Mouse (Mus musculus): ENCODE results near the gene Ddx19b. TPM values are rescaled to one million over a fixed set of nuclear protein-coding genes. Genes with fewer than 3 reads are reported as not detected.
"Not testable (repeated sequence)": the region's sequence is repeated elsewhere in the genome, so short reads cannot be mapped to it uniquely, and the experiment has no call there.

Ddx19b gene
- polyA plus RNA-seq, 1 experiment from 2014 or later: 6.0 TPM

DNA sequence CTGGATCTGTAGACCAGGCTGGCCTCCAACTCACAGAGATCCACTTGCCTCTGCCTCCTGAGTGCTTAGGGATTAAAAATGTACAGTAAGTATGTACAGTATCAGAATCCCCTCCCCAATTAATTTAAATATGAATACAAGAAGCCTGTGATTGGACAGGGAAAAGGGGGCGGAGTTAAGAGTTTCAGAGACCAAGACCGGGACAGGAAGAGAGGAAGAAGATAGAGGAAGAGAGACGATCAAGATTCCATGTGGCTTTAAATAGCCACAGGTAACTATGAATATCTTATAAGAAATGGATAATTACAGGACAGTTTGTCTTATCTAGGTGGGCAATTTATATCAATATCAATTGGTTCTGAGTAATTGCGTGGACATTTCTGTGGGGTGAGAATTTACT is 2.0 kb downstream of the Ddx19b start:
- Histone ChIP-seq H3K27ac (ENCODE audit: low read depth, low read length) (no peak overlapping the region), H3K4me2 (replicated peaks; ENCODE audit: low read depth, low read length) (no peak overlapping the region), H3K36me3 (ENCODE audit: control insufficient read depth, insufficient read depth, low read length) (no peaks in the 10 kb centered on the region), H3K27me3 (ENCODE audit: control insufficient read depth, insufficient read depth, low read length) (no peaks in the 10 kb centered on the region), H3K9me3 (ENCODE audit: control insufficient read depth, low read length) (no peaks in the 10 kb centered on the region), H3K9ac (ENCODE audit: low read depth, low read length) (no peak overlapping the region), H3K4me3 (ENCODE audit: low read depth, low read length) (no peak overlapping the region), H3K4me1 (replicated peaks; ENCODE audit: control insufficient read depth, insufficient read depth, low read length) (peaks cover 3% of the 10 kb centered on the region; the same call in 1 of the 2 replicates)
- ATAC-seq (ENCODE audit: low FRiP score) (no peak), DNase-seq (ENCODE audit: low spot score) (no peak)
- WGBS: 55% methylated on average over 4 of the region's 4 CpGs

DNA sequence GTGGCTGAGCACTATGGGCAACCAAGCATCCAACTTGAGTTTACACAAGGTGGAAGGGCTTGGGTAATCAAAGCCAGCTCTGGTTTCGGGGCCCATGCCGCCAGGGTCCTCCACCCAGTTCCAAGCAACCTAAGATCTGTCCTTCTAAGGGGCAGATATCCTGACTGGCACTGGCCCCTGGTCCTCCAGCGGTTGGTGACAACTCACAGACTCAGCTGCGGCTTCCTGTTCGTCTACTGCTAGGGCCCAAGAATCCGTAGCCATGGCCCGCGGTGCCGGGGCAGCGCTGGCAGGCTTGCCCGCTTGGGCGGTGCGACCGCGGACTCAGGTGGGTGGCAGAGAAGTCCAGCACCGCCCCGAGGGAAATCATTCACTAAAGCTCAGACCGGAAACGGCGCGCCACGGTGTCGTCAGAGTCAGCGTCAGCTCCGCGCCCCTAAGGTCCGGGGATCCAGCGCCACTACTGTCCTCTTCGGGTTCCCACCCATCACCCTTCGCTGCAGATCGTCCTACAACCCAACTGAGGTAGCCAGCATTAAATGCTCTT is 4.1 kb downstream of the Ddx19b start:
- H3K4me1 ChIP-seq (replicated peaks; ENCODE audit: control insufficient read depth, insufficient read depth, low read length): no peaks in the 10 kb centered on the region
- DNase-seq (ENCODE audit: low spot score) (peak; percentile 86), ATAC-seq (ENCODE audit: low FRiP score) (peak; percentile 79)
- H3K4me2 ChIP-seq (replicated peaks; ENCODE audit: low read depth, low read length): peak overlapping the region; percentile 75
- no peak overlapping the region for H3K27ac ChIP-seq (ENCODE audit: low read depth, low read length)
- no peaks in the 10 kb centered on the region for H3K9me3 ChIP-seq (ENCODE audit: control insufficient read depth, low read length)
- no peaks in the 10 kb centered on the region for H3K27me3 ChIP-seq (ENCODE audit: control insufficient read depth, insufficient read depth, low read length)
- peak overlapping the region; percentile 53 for H3K4me3 ChIP-seq (ENCODE audit: low read depth, low read length)
- H3K36me3 ChIP-seq (ENCODE audit: control insufficient read depth, insufficient read depth, low read length): no peaks in the 10 kb centered on the region
- peak overlapping the region; percentile 57 for H3K9ac ChIP-seq (ENCODE audit: low read depth, low read length)
- under 1% methylated on average over 31 of the region's 31 CpGs for WGBS

DNA sequence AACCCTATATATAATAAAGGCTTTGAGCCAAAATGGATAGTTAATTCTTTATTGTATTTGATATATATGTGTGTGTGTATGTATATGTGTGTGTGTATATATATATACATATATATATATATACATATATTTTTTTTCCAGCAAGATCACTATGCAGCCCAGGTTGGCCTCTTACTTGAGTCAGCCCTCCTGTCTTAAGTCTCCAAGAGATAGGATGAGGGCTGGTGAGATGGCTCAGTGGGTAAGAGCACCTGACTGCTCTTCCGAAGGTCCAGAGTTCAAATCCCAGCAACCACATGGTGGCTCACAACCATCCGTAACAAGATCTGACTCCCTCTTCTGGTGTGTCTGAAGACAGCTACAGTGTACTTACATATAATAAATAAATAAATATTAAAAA is 4.9 kb downstream of the Ddx19b start:
- not testable (repeated sequence) for H3K4me3 ChIP-seq (ENCODE audit: low read depth, low read length); H3K36me3 ChIP-seq (ENCODE audit: control insufficient read depth, insufficient read depth, low read length); H3K9me3 ChIP-seq (ENCODE audit: control insufficient read depth, low read length); H3K4me1 ChIP-seq (replicated peaks; ENCODE audit: control insufficient read depth, insufficient read depth, low read length); H3K4me2 ChIP-seq (replicated peaks; ENCODE audit: low read depth, low read length); DNase-seq (ENCODE audit: low spot score); ATAC-seq (ENCODE audit: low FRiP score); H3K27ac ChIP-seq (ENCODE audit: low read depth, low read length); H3K27me3 ChIP-seq (ENCODE audit: control insufficient read depth, insufficient read depth, low read length); H3K9ac ChIP-seq (ENCODE audit: low read depth, low read length)
- WGBS: 89% methylated on average over 1 of the region's 2 CpGs

DNA sequence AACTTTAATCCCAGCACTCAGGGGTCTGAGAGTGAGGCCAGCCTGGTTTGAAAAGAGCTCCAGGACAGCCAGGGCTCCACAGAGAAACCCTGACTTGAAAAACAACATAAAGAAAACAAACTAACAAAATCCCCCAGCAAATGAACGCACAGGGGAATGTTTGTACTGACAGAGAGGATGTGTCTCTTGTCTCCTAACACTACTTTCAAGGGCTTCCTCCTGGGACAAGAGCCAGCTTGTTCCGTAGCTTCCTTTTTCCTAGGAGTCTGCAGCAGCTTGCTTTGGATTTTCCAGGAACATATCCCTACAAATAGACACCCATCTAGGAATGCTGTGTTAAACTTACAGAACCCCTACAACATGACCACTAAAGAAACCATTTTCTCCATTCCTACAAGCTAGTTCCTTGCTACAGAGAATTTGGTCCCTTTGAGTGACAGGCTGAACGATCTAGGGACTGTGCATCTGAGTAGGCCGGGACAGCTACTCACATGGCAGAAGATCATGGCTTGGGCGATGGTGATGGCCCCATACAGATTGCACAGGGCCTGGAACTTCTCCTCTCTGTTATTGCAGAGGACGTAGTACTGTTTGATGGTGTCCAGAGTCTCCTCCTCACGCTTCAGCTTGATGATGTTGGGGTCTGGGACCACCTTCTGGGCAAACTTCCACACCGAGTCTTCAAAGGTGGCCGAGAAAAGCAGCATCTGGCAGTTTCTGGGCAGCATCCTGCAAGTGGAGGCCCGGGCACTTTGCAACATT is 21.1 kb downstream of the Ddx19b start:
- not testable (repeated sequence) for H3K36me3 ChIP-seq (ENCODE audit: control insufficient read depth, insufficient read depth, low read length); H3K9ac ChIP-seq (ENCODE audit: low read depth, low read length); H3K4me1 ChIP-seq (replicated peaks; ENCODE audit: control insufficient read depth, insufficient read depth, low read length); H3K4me3 ChIP-seq (ENCODE audit: low read depth, low read length); H3K4me2 ChIP-seq (replicated peaks; ENCODE audit: low read depth, low read length); ATAC-seq (ENCODE audit: low FRiP score); DNase-seq (ENCODE audit: low spot score); H3K27ac ChIP-seq (ENCODE audit: low read depth, low read length); H3K9me3 ChIP-seq (ENCODE audit: control insufficient read depth, low read length); H3K27me3 ChIP-seq (ENCODE audit: control insufficient read depth, insufficient read depth, low read length)
- 87% methylated on average over 8 of the region's 10 CpGs for WGBS

DNA sequence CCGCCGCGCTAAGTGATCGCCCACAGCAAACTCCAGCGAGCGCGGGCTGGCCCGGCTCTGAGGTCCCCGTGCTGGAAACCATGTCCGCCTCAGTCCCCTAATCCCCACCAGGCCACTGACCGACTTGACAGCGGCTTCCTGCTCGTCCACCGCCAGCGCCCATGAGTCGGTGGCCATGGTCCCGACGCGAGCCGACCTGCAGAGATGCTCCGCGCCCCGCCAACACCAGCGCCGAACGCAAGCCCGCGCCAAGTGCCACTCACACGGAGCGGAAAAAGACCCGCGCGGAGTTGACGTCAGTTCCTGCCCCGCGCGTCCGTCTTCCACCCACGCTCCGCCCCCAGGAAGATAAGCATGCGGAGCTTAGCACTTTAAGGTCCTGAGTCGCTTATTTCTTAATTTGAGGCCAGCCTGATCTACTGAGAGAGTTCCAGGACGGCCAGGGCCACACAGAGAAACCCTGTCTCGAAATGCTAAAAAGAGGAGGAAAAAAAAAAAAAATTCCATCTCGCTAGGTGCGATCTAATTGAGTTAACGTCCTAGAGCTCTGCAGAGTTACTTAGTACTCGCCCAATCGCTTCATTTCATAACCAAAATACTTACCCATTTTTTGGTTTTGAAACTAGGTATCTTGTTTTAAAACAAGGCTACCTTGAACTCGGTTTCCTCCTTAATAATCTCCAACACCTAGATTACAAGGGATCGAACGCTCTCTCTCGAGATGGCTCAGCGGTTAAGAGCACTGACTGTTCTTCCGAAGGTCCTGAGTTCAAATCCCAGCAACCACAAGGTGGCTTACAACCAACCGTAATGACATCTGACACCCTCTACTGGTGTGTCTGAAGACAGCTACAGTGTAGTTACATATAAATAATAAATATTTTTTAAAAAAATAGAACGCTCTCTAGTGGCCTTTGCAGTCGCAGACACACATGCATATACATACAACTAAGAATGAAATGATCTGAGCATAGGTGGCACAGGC is 33.7 kb downstream of the Ddx19b start, which contains the start of gene Ddx19a:
TSS of gene Ddx19a (minus strand) at position 254 of the 985 bp plus-strand sequence.
- peak within 1 kb of the TSS; percentile 67 for H3K4me3 ChIP-seq (ENCODE audit: low read depth, low read length)
- peak within 1 kb of the TSS; percentile 76 for H3K9ac ChIP-seq (ENCODE audit: low read depth, low read length)
- DNase-seq (ENCODE audit: low spot score): peak; percentile 89
- WGBS: 3% methylated on average over 58 of the region's 58 CpGs
- H3K36me3 ChIP-seq (ENCODE audit: control insufficient read depth, insufficient read depth, low read length): no peaks in the 10 kb centered on the region
- no peaks in the 10 kb centered on the region for H3K9me3 ChIP-seq (ENCODE audit: control insufficient read depth, low read length)
- H3K27ac ChIP-seq (ENCODE audit: low read depth, low read length): peak within 1 kb of the TSS; percentile 42; the same call in 1 of the 2 replicates
- no peaks in the 10 kb centered on the region for H3K27me3 ChIP-seq (ENCODE audit: control insufficient read depth, insufficient read depth, low read length)
- H3K4me1 ChIP-seq (replicated peaks; ENCODE audit: control insufficient read depth, insufficient read depth, low read length): peaks cover 3% of the 10 kb centered on the region; the same call in 1 of the 2 replicates
- ATAC-seq (ENCODE audit: low FRiP score): peak; percentile 91
- H3K4me2 ChIP-seq (replicated peaks; ENCODE audit: low read depth, low read length): peak within 1 kb of the TSS; percentile 71

DNA sequence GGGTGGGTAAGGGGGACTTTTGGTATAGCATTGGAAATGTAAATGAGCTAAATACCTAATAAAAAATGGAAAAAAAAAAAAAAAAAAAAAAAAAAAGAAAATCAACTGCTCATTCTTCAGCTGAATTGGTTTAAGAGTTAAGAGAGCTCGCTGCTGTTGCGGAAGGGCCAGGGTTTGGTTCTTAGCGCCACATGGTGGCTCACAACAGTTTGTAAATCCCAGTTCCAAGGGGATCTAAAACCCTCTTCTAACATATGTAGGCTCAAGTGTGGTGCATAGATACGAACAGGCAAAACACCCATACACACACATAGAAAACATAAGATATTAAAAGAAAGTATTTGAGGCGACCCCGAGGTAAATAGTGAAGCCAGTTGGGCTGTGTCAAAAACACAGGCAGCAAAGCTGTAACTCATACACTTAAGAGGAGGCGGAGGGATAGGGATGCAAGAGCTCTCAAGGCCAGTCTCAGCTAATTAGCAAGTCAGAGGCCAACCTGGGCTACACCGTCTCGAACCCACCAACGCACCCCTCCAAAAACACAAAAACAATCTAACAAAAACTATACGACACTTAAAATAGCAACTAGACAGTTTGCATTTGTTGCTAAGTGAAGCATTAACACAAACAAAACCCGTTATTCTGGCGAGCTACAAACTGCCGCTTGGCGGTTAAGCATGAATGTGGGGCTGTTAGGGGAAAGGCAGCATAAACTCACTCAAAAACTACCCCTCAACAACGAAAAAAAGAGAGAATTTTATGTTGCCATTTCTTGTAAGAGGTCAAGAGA is 34.7 kb downstream of the Ddx19b start:
- Histone ChIP-seq H3K9ac (ENCODE audit: low read depth, low read length) (peak overlapping the region; percentile 76), H3K4me2 (replicated peaks; ENCODE audit: low read depth, low read length) (peak overlapping the region; percentile 71), H3K36me3 (ENCODE audit: control insufficient read depth, insufficient read depth, low read length) (no peaks in the 10 kb centered on the region), H3K27me3 (ENCODE audit: control insufficient read depth, insufficient read depth, low read length) (no peaks in the 10 kb centered on the region), H3K9me3 (ENCODE audit: control insufficient read depth, low read length) (no peaks in the 10 kb centered on the region), H3K4me1 (replicated peaks; ENCODE audit: control insufficient read depth, insufficient read depth, low read length) (peaks cover 3% of the 10 kb centered on the region; the same call in 1 of the 2 replicates), H3K4me3 (ENCODE audit: low read depth, low read length) (peak overlapping the region; percentile 67), H3K27ac (ENCODE audit: low read depth, low read length) (no peak overlapping the region)
- 40% methylated on average over 16 of the region's 16 CpGs for WGBS
- ATAC-seq (ENCODE audit: low FRiP score) (no peak), DNase-seq (ENCODE audit: low spot score) (no peak)

DNA sequence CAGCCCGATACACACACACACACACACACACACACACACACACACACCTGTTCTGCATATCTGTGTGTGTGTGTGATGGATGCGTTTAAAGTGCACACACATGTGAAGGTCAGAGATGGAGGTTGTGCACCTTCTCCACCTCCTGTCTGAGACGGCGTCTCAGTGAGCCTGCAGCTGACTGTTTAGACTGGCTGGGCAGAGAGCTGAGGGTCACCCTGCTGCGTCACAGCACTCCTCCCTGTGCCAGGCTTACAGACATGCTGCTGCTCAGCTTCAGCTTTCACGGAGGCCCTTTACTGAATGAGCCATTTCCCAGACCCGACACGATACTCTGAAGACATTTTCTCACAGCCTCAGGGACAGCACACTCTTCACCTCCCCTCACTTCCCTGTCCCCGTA is 41.5 kb downstream of the Ddx19b start:
- Histone ChIP-seq H3K27ac (ENCODE audit: low read depth, low read length) (no peak overlapping the region), H3K36me3 (ENCODE audit: control insufficient read depth, insufficient read depth, low read length) (peaks cover 10% of the 10 kb centered on the region; the same call in 1 of the 2 replicates), H3K27me3 (ENCODE audit: control insufficient read depth, insufficient read depth, low read length) (no peaks in the 10 kb centered on the region), H3K9ac (ENCODE audit: low read depth, low read length) (no peak overlapping the region), H3K4me3 (ENCODE audit: low read depth, low read length) (no peak overlapping the region), H3K9me3 (ENCODE audit: control insufficient read depth, low read length) (no peaks in the 10 kb centered on the region), H3K4me2 (replicated peaks; ENCODE audit: low read depth, low read length) (no peak overlapping the region), H3K4me1 (replicated peaks; ENCODE audit: control insufficient read depth, insufficient read depth, low read length) (no peaks in the 10 kb centered on the region)
- DNase-seq (ENCODE audit: low spot score) (no peak), ATAC-seq (ENCODE audit: low FRiP score) (no peak)
- 92% methylated on average over 9 of the region's 9 CpGs for WGBS

Measured in hindbrain, embryonic 11.5 days (tissue).